Mouse (Mus musculus) stomach, embryonic 16.5 days (tissue): ENCODE data around the gene Hoxb2. TPM values are rescaled to one million over a fixed set of nuclear protein-coding genes. Genes with fewer than 3 reads are reported as not detected.

Experiments used
- ATAC-seq: fragments of 200-750 bp; cut with Nextera tagmentation; 2 replicates; pipeline ENCODE4 v1.8.0; 2017; ENCODE audit warnings: moderate number of reproducible peaks, moderate TSS enrichment; ENCODE audit not compliant: insufficient read depth, low FRiP score
- H3K27ac ChIP-seq: fragments of 300-500 bp; sonication (generic); 2 replicates; pipeline ENCODE4 v1.5.1; 2014; ENCODE audit warnings: low read length
- H3K27me3 ChIP-seq: fragments of 300-500 bp; sonication (generic); 2 replicates; pipeline ENCODE4 v1.6.1; 2014; ENCODE audit warnings: low read length, control low read depth, mixed read lengths; ENCODE audit not compliant: control insufficient read depth, insufficient read depth
- H3K36me3 ChIP-seq: fragments of 300-500 bp; sonication (generic); 2 replicates; pipeline ENCODE4 v1.6.1; 2014; ENCODE audit warnings: low read length; ENCODE audit not compliant: control insufficient read depth, insufficient read depth
- H3K4me1 ChIP-seq: fragments of 300-500 bp; sonication (generic); 2 replicates; pipeline ENCODE4 v1.6.1; 2014; ENCODE audit warnings: low read length, control low read depth, mixed read lengths; ENCODE audit not compliant: control insufficient read depth, insufficient read depth
- H3K4me2 ChIP-seq: fragments of 300-500 bp; sonication (generic); 2 replicates; pipeline ENCODE4 v1.6.1; 2014; ENCODE audit warnings: low read depth, low read length, mixed read lengths
- H3K4me3 ChIP-seq: fragments of 300-500 bp; sonication (generic); replicated peaks from 2 replicates; pipeline ENCODE4 v1.5.1; 2014; ENCODE audit warnings: mild to moderate bottlenecking, low read length
- H3K9ac ChIP-seq: fragments of 300-500 bp; sonication (generic); 2 replicates; pipeline ENCODE4 v1.6.1; 2014; ENCODE audit warnings: low read length
- H3K9me3 ChIP-seq: fragments of 300-500 bp; sonication (generic); replicated peaks from 2 replicates; pipeline ENCODE4 v1.6.1; 2016; ENCODE audit warnings: low read length, control low read depth; ENCODE audit not compliant: control insufficient read depth
- WGBS: fragments of 180-500 bp; shearing (Covaris S2); extraction: QIAGEN DNeasy Blood & Tissue Kit; methylation state at CpG from one replicate; pipeline ENCODE4 v1.1.7; 2014; 5-methylcytosine and 5-hydroxymethylcytosine counted together
- polyA plus RNA-seq: library from polyadenylated mRNA; unstranded; fragments of >200 nt; fragmentation: Nextera tagmentation; extraction: Ambion mirVana; gene quantifications from 2 replicates; pipeline ENCODE4 v1.2.1, GENCODE M21; 2015

Gene Hoxb2
- polyA plus RNA-seq, 1 experiment from 2014 or later, result 11.5 TPM

- no peaks in the 10 kb centered on the region for H3K36me3 ChIP-seq
- no peaks in the 10 kb centered on the region for H3K9me3 ChIP-seq
- no peak for ATAC-seq
- peak overlapping the region; percentile 58; the same call in 1 of the 2 replicates for H3K27ac ChIP-seq
- H3K4me3 ChIP-seq, result no peak overlapping the region
- H3K9ac ChIP-seq, result peak overlapping the region; percentile 37; the same call in 1 of the 2 replicates
- H3K4me1 ChIP-seq, result peaks cover 38% of the 10 kb centered on the region
- peak overlapping the region; percentile 38 for H3K4me2 ChIP-seq
- peaks cover 7% of the 10 kb centered on the region for H3K27me3 ChIP-seq
- WGBS, result 24% methylated on average over 6 of the region's 6 CpGs
Measured at GRCm38 (mm10) chr11:96337026-96337425, 13.3 kb upstream of the Hoxb2 start.

GRCm38 (mm10) chr11:96338957-96339855 lies 11.1 kb upstream of the Hoxb2 start:
- peak overlapping the region; percentile 97 for H3K27ac ChIP-seq
- H3K4me1 ChIP-seq, result peaks cover 47% of the 10 kb centered on the region
- ATAC-seq, result no peak
- H3K4me2 ChIP-seq, result peak overlapping the region; percentile 59
- H3K27me3 ChIP-seq, result peaks cover 12% of the 10 kb centered on the region
- H3K4me3 ChIP-seq, result peak overlapping the region; percentile 17
- H3K36me3 ChIP-seq, result no peaks in the 10 kb centered on the region
- 33% methylated on average over 7 of the region's 7 CpGs for WGBS
- H3K9ac ChIP-seq, result peak overlapping the region; percentile 58
- H3K9me3 ChIP-seq, result no peaks in the 10 kb centered on the region

GRCm38 (mm10) chr11:96340698-96341365 lies 9.5 kb upstream of the Hoxb2 start:
- under 1% methylated on average over 33 of the region's 36 CpGs for WGBS
- Histone ChIP-seq H3K27me3 (peaks cover 22% of the 10 kb centered on the region), H3K27ac (peak overlapping the region; percentile 97), H3K4me2 (peak overlapping the region; percentile 59), H3K36me3 (no peaks in the 10 kb centered on the region), H3K9ac (peak overlapping the region; percentile 84), H3K9me3 (no peaks in the 10 kb centered on the region), H3K4me1 (peaks cover 47% of the 10 kb centered on the region), H3K4me3 (peak overlapping the region; percentile 50)
- ATAC-seq, result peak; percentile 78

DNA sequence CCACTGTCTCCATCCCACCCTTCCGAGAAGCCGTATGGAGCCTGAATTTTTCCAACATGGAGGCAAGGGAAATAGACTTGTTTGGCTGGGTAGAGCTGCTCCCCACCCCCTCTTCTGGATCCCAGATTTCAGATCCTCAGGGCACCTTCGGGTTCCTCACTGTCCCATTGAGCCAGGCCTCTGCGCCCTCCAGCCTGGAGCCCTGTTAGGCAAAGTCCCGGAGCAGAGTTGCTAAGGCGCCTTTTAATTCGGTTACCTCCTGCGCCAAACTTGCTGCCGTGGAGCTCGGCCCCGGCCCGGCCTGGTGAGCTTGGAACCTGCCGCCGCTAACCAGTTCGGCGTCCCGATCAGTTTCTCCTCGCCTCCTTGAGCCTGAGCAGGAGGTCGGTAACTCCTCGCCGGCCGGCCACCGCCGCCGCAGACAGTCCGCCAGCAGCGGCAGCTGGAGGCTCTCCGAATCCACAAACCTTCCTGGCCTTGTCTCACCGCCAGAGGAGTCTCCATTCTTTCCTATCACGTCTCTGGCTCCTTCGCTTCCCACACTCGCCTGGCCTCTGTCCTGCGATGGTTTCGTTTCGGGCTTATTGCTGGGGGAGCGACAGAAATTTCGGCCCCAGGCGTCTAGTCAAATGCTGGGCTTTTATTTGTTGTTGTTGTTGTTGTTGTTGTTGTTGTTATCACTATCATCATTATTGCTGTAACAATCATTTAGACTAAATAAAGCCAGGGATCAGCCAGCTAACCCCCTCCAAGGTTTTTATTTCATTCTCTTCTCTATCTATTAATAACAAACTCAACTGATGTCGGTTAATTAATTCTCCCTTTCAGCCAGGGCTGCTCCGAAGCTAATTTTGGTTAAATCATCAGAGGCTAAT lies 8.4 kb upstream of the Hoxb2 start:
- Histone ChIP-seq H3K27ac (peak overlapping the region; percentile 97), H3K9ac (peak overlapping the region; percentile 84), H3K36me3 (no peaks in the 10 kb centered on the region), H3K9me3 (no peaks in the 10 kb centered on the region), H3K4me3 (peak overlapping the region; percentile 50), H3K4me1 (peaks cover 48% of the 10 kb centered on the region), H3K4me2 (peak overlapping the region; percentile 59), H3K27me3 (peaks cover 29% of the 10 kb centered on the region)
- ATAC-seq, result no peak
- 2% methylated on average over 40 of the region's 40 CpGs for WGBS

GRCm38 (mm10) chr11:96342576-96342930 lies 7.8 kb upstream of the Hoxb2 start:
- Histone ChIP-seq H3K4me1 (peaks cover 46% of the 10 kb centered on the region), H3K4me2 (peak overlapping the region; percentile 59), H3K27ac (peak overlapping the region; percentile 97), H3K9me3 (no peaks in the 10 kb centered on the region), H3K9ac (peak overlapping the region; percentile 84), H3K4me3 (peak overlapping the region; percentile 50), H3K27me3 (peaks cover 29% of the 10 kb centered on the region), H3K36me3 (no peaks in the 10 kb centered on the region)
- no peak for ATAC-seq
- 13% methylated on average over 4 of the region's 4 CpGs for WGBS

DNA sequence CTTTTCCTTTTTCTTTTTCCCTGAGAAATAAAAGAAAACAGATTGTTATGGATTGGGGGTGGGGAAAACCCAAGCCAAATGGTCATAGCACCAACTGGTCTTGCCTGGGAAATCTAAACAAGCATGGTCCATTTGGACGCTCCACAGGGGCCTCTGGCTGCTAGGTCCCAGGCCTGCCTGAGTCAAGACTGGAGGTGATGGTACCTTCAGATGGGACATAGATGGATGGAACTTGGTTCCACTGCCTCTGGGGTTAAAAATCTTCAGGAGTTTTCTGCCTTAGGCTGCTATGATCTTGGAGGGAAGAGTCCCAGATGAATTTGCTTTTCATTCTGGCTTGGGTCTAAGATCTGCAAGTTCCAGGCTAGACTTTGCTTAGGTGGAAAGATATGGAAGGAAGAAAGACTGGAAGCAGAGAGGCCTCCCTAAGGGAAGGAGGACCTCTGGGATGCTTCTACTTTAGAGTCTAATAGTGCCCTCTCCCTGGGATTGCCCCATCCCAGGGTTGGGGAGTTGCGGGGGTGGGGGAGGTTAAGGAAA lies 7.0 kb upstream of the Hoxb2 start:
- H3K36me3 ChIP-seq, result no peaks in the 10 kb centered on the region
- peak overlapping the region; percentile 37; the same call in 1 of the 2 replicates for H3K4me3 ChIP-seq
- H3K27ac ChIP-seq, result peak overlapping the region; percentile 93
- H3K9ac ChIP-seq, result peak overlapping the region; percentile 69
- peaks cover 46% of the 10 kb centered on the region for H3K4me1 ChIP-seq
- H3K9me3 ChIP-seq, result no peaks in the 10 kb centered on the region
- H3K4me2 ChIP-seq, result peak overlapping the region; percentile 59
- 30% methylated on average over 2 of the region's 2 CpGs for WGBS
- H3K27me3 ChIP-seq, result peaks cover 34% of the 10 kb centered on the region
- no peak for ATAC-seq

- H3K4me2 ChIP-seq, result peak overlapping the region; percentile 59
- no peak for ATAC-seq
- H3K27ac ChIP-seq, result peak overlapping the region; percentile 93
- H3K36me3 ChIP-seq, result no peaks in the 10 kb centered on the region
- peak overlapping the region; percentile 73 for H3K9ac ChIP-seq
- 15% methylated on average over 40 of the region's 40 CpGs for WGBS
- H3K4me1 ChIP-seq, result peaks cover 45% of the 10 kb centered on the region
- H3K9me3 ChIP-seq, result no peaks in the 10 kb centered on the region
- H3K4me3 ChIP-seq, result peak overlapping the region; percentile 37
- H3K27me3 ChIP-seq, result peaks cover 34% of the 10 kb centered on the region
Measured at GRCm38 (mm10) chr11:96344061-96344877, 6.1 kb upstream of the Hoxb2 start.

GRCm38 (mm10) chr11:96344878-96345159 lies 5.5 kb upstream of the Hoxb2 start:
- H3K36me3 ChIP-seq, result no peaks in the 10 kb centered on the region
- H3K4me1 ChIP-seq, result peaks cover 45% of the 10 kb centered on the region
- H3K9me3 ChIP-seq, result no peaks in the 10 kb centered on the region
- H3K27me3 ChIP-seq, result peaks cover 33% of the 10 kb centered on the region
- peak overlapping the region; percentile 93 for H3K27ac ChIP-seq
- H3K4me2 ChIP-seq, result peak overlapping the region; percentile 59
- ATAC-seq, result no peak
- 18% methylated on average over 6 of the region's 6 CpGs for WGBS
- H3K4me3 ChIP-seq, result peak overlapping the region; percentile 37
- H3K9ac ChIP-seq, result peak overlapping the region; percentile 73
